Mouse (Mus musculus) embryonic fibroblast, embryonic 13.5 days (primary cell): ENCODE results near the gene Rtl8b. TPM values are rescaled to one million over a fixed set of nuclear protein-coding genes. Genes with fewer than 3 reads are reported as not detected.
"Not testable (repeated sequence)": the region's sequence is repeated elsewhere in the genome, so short reads cannot be mapped to it uniquely, and the experiment has no call there.

Experiments
- H3K27ac ChIP-seq: 2 replicates; pipeline ENCODE4 v1.5.1; 2012; ENCODE audit warnings: low read length, control low read depth, inconsistent platforms; ENCODE audit not compliant: insufficient read depth
- H3K4me1 ChIP-seq: 2 replicates; pipeline ENCODE4 v1.6.1; 2011; ENCODE audit warnings: low read length; ENCODE audit not compliant: control insufficient read depth, insufficient read depth
- H3K4me3 ChIP-seq: 2 replicates; pipeline ENCODE4 v1.5.1; 2011; ENCODE audit warnings: mild to moderate bottlenecking, control low read depth, low read length; ENCODE audit not compliant: insufficient read depth
- CTCF ChIP-seq: IDR thresholded peaks from 2 replicates; pipeline ENCODE4 v1.5.1; 2011; ENCODE audit warnings: mild to moderate bottlenecking, control low read depth, low read length, moderate library complexity, borderline replicate concordance; ENCODE audit not compliant: insufficient read depth
- POLR2A ChIP-seq: IDR thresholded peaks from 2 replicates; pipeline ENCODE4 v1.6.1; 2011; ENCODE audit warnings: low read depth, mild to moderate bottlenecking, control low read depth, low read length, moderate library complexity
- polyA plus RNA-seq: library from polyadenylated mRNA; stranded (reverse); fragments of >200 nt; gene quantifications from 2 replicates; pipeline ENCODE4 v1.2.4, GENCODE M21; 2011; ENCODE audit warnings: low read depth; ENCODE audit not compliant: missing spikeins, insufficient read length

The Rtl8b gene
- 42.5 and 45.2 TPM in 2 replicates for polyA plus RNA-seq

DNA sequence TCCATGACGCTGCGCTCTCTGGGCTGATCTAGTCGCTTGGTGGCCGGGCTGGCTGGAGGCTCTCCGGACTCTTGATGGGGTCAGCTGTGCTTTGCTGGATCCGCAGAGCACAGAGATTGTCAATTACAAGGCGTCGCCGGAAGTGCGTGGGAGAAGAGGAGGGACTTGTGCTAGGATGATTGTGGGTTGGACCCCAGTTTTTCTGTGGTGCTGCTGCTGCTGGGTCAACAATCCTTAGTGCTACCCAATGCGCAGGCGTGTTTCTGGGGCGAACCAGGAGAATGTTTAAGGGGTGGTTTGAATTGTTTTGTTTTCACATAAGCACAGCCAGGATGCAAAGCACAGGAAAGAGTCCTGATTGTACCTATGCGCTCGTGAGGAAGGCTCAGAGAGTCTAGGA lies at the start of gene Rtl8b:
Gene Rtl8b (minus strand): TSS at position 115 of the 400 bp plus-strand sequence.
- H3K4me1 ChIP-seq = no peaks in the 10 kb centered on the region
- no peak within 1 kb of the TSS for H3K27ac ChIP-seq
- peak; percentile 8; the same call in 1 of the 2 replicates for TF ChIP-seq POLR2A
- TF ChIP-seq CTCF = no peak
- H3K4me3 ChIP-seq = 0 out of 2 replicates have a peak within 1 kb of the TSS, but pooled peaks have one; percentile 26

DNA sequence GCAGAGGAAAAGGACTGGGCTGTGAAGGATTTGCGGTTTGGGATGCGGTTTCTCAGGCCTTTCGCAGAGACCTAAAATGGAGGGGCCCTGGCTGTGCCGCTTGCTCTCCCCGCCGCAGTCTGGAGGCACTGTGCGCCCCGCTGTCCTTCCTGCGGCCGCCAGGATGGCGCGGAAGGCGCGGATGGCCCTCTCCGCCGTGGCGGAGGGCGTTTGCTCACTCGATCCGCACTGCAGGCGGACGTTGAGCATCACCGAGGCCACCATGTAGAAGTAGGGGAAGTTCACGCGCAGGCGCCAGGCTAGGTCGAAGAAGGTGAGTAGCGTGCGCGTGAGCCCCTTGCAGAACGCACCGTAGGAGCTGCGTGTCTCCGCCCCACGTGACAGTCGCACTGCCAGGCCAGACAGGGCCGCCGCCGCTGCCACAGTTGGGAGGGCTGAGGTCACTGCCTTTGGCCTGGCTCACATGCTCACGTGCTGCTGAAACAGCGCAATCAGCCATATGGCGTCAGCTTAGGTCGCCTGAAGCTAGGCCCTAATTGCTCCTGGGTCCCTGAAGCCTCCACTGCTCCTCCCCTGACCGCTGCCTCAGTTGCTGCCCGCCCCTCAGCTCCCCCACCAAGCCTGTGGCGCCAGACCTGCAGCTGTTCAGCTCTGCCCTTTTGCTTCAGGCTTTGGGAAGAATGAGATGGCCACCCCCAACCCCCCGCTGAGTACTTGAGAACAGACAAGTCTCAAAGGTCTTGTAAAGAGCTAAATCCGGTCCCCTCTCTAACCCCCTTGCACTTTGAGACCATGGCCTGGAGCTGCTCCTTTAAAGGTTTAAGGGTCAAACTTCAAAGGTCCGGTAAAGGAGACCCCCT lies 46.3 kb upstream of the Rtl8b start:
- no peaks in the 10 kb centered on the region for H3K4me1 ChIP-seq
- peak overlapping the region; percentile 15; the same call in 1 of the 2 replicates for H3K4me3 ChIP-seq
- TF ChIP-seq CTCF (no peak), POLR2A (no peak)
- no peak overlapping the region for H3K27ac ChIP-seq

DNA sequence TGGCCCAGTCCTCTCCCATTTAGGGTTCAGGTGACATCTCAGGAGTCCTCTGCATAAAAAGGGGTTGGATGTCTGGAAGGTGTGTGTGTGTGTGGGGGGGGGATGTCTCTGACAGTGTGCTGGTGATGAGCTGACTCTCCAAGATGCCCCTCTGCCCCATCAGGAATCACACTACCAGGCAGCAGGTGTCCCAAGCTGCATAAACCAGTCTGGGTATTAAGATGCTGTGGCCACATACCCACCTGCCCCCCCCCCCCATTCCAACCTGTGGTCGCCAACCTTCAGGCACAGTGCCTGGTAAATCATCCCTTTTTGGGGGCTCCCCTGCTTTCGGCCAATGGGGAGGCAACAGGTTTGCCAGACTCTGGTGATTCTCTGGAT lies 45.7 kb upstream of the Rtl8b start:
- Histone ChIP-seq H3K4me1 (no peaks in the 10 kb centered on the region), H3K27ac (no peak overlapping the region), H3K4me3 (0 out of 2 replicates have a peak overlapping the region, but pooled peaks have one; percentile 15)
- TF ChIP-seq POLR2A = no peak
- no peak for TF ChIP-seq CTCF

DNA sequence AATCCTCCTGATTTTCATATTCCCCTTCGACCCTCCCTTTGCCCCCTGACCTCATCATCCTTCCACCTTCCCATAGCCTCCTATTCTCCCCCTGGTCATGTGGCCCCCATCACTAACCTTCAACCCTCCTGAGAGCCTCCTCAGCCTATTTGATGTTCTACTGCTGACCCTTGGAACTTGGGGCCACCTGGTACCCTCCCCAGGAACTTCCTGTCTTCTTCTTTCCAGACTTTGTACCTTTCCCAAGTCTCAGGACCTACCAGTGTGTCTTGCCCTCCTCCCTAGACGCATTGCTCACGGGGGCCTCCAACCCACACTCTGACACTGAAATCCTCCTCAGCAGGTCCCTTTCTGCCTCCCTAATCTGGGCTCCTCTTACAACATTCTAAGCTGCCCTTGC lies 32.5 kb upstream of the Rtl8b start:
- Histone ChIP-seq H3K4me1 (no peaks in the 10 kb centered on the region), H3K27ac (no peak overlapping the region), H3K4me3 (no peak overlapping the region)
- TF ChIP-seq CTCF (no peak), POLR2A (no peak)

DNA sequence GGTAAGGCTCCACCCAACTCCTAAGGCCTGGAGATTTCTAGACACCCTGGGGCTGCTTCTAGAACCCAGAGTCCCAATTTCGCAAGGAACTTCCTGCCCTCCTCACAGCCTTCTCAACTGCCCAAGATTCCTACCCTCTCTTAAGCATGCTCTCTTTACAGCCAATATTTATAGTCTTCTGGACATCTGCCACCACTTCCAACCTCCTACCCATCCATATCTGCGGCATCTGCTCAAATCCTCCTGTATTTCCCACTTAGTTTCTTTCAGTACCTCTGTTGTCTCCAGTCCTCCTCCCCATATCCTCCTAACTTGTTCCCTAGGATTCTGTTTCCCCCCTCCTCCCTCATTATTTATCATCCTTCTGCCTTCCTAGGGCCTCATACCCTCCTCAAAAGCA lies 29.0 kb upstream of the Rtl8b start:
- no peak for TF ChIP-seq POLR2A
- no peak for TF ChIP-seq CTCF
- H3K4me3 ChIP-seq = no peak overlapping the region
- H3K27ac ChIP-seq = no peak overlapping the region
- no peaks in the 10 kb centered on the region for H3K4me1 ChIP-seq

DNA sequence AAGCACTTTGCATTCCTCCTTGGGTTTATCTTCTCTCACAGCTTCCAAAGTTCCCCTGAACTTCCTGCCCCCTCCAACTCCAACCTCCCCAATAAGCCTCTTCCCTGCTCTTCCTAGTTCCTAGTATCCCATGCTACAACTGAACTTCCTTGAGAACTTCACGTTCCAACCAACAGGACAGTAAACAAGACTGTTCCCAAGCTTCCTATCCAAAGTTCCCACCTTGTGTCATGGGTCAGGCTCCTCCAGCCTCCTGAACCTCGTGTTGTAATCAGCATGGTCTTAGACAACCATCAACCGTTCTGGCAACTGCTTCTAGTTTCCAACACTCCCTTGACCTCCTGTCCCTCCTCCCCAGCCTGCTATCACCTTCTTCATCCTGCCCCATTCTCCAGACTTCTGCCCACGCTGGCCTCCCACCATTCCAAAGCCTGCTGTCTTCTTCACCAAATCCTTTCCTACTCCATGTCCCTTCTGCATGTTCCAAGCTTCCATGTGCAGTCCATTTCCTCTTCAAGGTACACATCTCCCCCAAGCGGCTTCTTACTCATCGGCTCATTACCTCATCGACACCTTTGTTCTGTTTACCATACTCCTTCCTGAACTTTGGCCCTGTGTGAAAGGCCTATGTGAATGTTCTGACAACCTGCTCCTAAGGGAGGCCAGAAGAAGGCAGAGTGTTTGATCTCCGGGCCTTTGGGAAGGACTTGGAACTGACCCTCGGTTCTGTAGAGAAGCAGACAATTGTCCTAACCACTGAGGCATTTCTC lies 24.0 kb upstream of the Rtl8b start:
- Histone ChIP-seq H3K4me1 (no peaks in the 10 kb centered on the region), H3K27ac (no peak overlapping the region), H3K4me3 (no peak overlapping the region)
- no peak for TF ChIP-seq CTCF
- no peak for TF ChIP-seq POLR2A

DNA sequence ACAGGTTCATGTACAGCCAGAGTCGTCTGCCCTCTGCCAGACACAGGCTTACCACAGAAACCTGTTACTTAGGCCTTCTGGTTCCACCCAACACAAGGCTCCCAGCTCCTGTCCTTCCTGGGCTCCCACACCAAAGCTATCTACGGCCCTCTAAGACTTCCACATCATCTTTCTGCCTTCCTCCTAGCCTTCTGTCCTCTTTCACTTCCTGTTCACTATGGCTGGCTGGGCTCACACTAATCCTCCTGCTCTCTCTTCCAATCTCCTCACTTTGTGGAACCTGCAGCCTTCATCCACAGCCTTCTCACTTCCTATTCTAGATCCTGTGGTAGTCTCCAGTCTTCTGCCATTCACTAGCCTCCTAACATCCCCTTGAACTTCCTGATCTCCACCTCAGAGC lies 22.9 kb upstream of the Rtl8b start:
- Histone ChIP-seq H3K27ac (no peak overlapping the region), H3K4me3 (no peak overlapping the region), H3K4me1 (no peaks in the 10 kb centered on the region)
- TF ChIP-seq CTCF (no peak), POLR2A (no peak)

DNA sequence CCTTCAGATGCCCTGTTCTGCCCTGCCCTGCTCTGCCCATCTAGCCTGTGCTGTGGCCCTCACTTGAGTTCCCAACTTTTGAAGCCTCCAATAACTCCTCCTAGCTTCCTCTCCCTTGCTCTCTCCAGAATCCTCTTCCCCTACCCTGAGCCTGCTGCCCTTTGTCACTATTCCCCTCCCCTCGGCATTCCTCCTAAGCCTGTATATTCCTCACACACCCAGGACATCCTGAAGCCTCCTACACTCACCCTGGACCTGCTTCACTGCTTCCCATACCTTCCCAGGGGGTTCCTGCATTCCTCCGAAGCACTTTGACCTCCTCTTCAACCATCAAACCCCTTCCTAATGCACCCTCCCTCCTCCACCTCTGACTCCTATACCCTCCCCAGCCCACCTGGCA lies 21.9 kb upstream of the Rtl8b start:
- TF ChIP-seq CTCF (no peak), POLR2A (no peak)
- H3K27ac ChIP-seq = no peak overlapping the region
- no peak overlapping the region for H3K4me3 ChIP-seq
- H3K4me1 ChIP-seq = no peaks in the 10 kb centered on the region

DNA sequence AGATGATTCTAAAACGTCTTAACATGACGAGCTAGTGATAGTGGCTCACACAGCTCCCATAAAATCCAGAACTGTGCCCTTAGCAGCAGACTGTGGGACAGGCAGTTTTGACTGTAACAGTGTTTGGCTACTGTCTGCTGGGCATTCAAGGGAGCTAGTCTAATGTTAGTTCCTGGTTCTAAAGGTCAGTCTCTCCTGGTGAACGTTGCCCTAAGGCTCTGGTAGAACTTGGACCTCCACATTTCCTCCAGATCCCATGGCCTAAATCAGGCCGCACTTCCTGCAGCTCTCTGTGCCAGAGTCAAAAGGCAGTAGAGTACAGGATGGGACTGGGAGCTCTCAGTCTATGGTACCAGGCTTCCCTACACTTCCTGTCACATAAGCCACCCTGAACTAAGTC lies 14.5 kb upstream of the Rtl8b start:
- not testable (repeated sequence) for H3K27ac ChIP-seq, H3K4me1 ChIP-seq, H3K4me3 ChIP-seq

DNA sequence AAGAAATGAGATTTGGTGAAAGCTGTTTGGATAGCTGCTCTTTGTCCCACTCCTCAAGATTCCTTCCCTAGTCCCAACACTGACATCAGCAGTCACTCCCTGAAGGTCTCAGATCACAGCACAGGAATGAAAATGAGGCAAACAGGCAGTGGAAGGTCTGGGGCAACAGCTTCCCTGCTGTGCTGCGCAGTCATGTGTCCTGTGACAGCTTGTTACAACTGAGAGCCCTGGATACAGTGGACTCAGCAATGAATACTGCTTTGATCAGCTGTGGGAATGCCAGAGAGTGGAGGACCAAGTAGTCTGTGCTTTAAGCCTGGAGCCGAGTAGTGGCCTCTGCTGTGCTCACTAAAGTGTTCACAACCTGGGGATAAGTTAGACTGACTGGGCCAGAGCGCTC lies 12.4 kb upstream of the Rtl8b start:
- H3K4me3 ChIP-seq, H3K27ac ChIP-seq, H3K4me1 ChIP-seq: not testable (repeated sequence)

DNA sequence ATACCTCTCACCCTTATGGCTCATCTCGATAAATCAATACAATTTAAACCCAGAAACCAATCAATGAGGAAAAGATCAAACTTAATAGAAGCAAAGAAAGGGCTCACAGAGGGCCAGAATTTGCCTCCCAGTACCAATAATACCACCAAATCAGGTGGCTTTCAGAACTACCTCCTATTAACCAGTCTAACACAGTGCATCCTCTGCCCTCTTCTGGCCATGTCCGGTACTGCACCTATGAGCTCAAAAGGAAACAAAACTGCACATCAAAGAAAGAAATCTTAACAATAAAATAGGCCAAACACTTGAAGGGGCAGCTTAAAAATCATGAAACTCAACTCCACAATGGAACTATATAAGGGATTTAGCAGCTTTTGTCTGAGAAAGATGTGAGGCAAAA lies 6.7 kb upstream of the Rtl8b start:
- H3K4me3 ChIP-seq, H3K27ac ChIP-seq, H3K4me1 ChIP-seq: not testable (repeated sequence)

DNA sequence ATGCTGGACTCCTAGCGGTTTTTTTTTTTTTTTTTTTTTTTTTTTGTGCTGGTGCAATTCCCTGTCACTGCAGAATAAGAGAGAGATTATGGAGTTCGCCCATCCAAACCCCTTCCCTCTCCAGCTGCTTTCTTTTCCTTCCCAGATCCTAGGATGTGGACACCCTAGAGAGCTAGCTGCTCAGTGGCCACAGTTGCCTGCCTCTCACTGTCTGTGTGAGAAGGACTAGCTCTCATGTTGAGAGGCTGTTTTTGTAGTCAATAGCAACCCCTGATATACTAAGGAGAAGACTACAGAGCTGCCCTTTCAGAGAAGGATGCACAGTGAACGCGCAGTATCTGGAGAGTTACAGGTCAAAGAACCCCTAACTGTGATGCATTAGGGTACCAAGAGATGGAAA lies 488 bp upstream of the Rtl8b start:
- H3K4me3 ChIP-seq = 0 out of 2 replicates have a peak overlapping the region, but pooled peaks have one; percentile 26
- not testable (repeated sequence) for H3K27ac ChIP-seq

DNA sequence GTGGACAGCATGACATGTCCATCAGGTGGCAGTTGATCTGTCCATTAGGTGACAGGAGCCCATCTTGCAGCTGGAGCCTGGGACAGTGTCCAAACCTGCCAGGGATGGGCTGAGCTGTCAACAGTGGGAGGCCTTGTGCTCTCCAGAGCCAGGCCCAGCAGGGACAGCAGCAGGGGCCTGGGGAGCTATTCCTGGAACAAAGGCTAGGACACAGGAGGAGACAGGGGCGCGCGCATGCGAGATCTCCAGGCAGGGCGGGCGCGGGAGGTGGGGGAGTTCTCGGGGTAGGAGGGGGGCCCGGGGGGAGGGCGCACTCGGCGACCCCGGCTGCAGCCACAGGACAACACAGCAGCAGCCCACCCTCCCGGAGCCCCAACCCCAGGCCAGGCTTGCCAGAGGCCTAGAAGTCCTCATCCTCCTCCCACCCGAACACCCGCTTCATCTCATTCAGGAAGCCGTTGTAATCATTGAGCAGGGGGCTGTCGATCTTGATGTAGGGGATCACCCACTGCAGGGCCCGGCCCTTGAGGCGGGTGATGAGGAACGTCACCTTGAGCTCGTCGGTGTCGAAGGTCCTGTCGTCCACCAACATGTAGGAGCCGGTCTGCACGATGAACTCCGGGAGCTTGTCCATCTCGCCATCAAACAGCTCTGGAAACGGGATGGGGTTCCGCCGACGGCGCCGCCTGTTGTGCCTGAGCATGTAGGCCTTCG lies 494 bp downstream of the Rtl8b start:
- not testable (repeated sequence) for H3K27ac ChIP-seq, H3K4me1 ChIP-seq, H3K4me3 ChIP-seq

More for the DNA sequence above, 488 bp upstream of the Rtl8b start:
- H3K4me1 ChIP-seq = not testable (repeated sequence)

DNA sequence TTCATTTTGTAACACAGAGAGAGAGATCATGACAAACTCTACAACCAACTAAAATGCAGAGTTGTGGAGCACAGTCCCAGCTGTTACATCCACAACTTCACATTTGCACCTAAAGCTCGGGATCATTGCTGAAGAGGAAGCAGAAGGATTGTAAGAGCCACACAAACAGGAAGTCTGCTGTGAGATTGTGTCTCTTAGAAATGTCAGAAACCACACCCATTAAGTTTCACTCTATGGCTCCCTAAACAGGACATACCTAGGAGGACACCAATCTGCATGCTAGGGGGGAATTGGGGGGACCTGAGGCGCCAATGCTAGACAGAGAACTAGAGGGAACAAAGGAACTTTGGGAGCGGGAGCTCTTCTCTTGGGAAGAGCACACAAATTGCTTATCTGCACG lies 17.3 kb downstream of the Rtl8b start:
- H3K4me1 ChIP-seq, H3K27ac ChIP-seq, H3K4me3 ChIP-seq: not testable (repeated sequence)
